Mouse (Mus musculus): ENCODE data around the gene Proser2.

- TF ChIP-seq GATA1 (IDR thresholded peaks at IDR 0.05; ENCODE audit: borderline replicate concordance, low read length) (no peak), FLI1 (IDR thresholded peaks at IDR 0.05; ENCODE audit: low read length) (no peak)
Observed at GRCm38 (mm10) chr2:6178901-6179748, 49.1 kb upstream of the Proser2 start.

Measured in megakaryocyte, embryonic 14.5 days (primary cell).